Mouse (Mus musculus): Measurements from ENCODE around the gene Poc1a. TPM values are rescaled to one million over a fixed set of nuclear protein-coding genes. Genes with fewer than 3 reads are reported as not detected.

Gene Poc1a
- polyA plus RNA-seq, 1 experiment from 2014 or later, result 11.8 TPM

GRCm38 (mm10) chr9:106372431-106373412, 91.9 kb downstream of the Poc1a start:
- H3K9me3 ChIP-seq (replicated peaks; ENCODE audit: control insufficient read depth, low read length), result no peaks in the 10 kb centered on the region
- ATAC-seq (no peak), DNase-seq (ENCODE audit: low spot score) (no peak)
- no peaks in the 10 kb centered on the region for H3K27me3 ChIP-seq (replicated peaks; ENCODE audit: control insufficient read depth, insufficient read depth, low read length)
- peaks cover 19% of the 10 kb centered on the region; the same call in 1 of the 2 replicates for H3K4me1 ChIP-seq (ENCODE audit: control insufficient read depth, insufficient read depth, low read length)
- no peak overlapping the region for H3K9ac ChIP-seq (ENCODE audit: low read length)
- no peak overlapping the region; the same call in 1 of the 2 replicates for H3K4me2 ChIP-seq (ENCODE audit: low read length)
- H3K36me3 ChIP-seq (ENCODE audit: control insufficient read depth, insufficient read depth, low read length), result peaks cover 42% of the 10 kb centered on the region
- no peak overlapping the region for H3K27ac ChIP-seq (ENCODE audit: low read depth, low read length)
- no peak overlapping the region for H3K4me3 ChIP-seq (ENCODE audit: low read depth, low read length)
- 94% methylated on average over 11 of the region's 11 CpGs for WGBS

- no peak overlapping the region for H3K27ac ChIP-seq (ENCODE audit: low read depth, low read length)
- no peak for DNase-seq (ENCODE audit: low spot score)
- WGBS, result 82% methylated on average over 7 of the region's 7 CpGs
- H3K36me3 ChIP-seq (ENCODE audit: control insufficient read depth, insufficient read depth, low read length), result peaks cover 44% of the 10 kb centered on the region
- H3K4me2 ChIP-seq (ENCODE audit: low read length), result no peak overlapping the region
- ATAC-seq, result no peak
- H3K27me3 ChIP-seq (replicated peaks; ENCODE audit: control insufficient read depth, insufficient read depth, low read length), result no peaks in the 10 kb centered on the region
- no peak overlapping the region for H3K4me3 ChIP-seq (ENCODE audit: low read depth, low read length)
- H3K9ac ChIP-seq (ENCODE audit: low read length), result no peak overlapping the region
- H3K9me3 ChIP-seq (replicated peaks; ENCODE audit: control insufficient read depth, low read length), result no peaks in the 10 kb centered on the region
- peaks cover 19% of the 10 kb centered on the region; the same call in 1 of the 2 replicates for H3K4me1 ChIP-seq (ENCODE audit: control insufficient read depth, insufficient read depth, low read length)
These were observed 93.1 kb downstream of the Poc1a start for GRCm38 (mm10) chr9:106373973-106374372.

GRCm38 (mm10) chr9:106377247-106377646, 96.4 kb downstream of the Poc1a start:
- no peak overlapping the region for H3K4me2 ChIP-seq (ENCODE audit: low read length)
- H3K27me3 ChIP-seq (replicated peaks; ENCODE audit: control insufficient read depth, insufficient read depth, low read length), result no peaks in the 10 kb centered on the region
- 68% methylated on average over 8 of the region's 8 CpGs for WGBS
- no peaks in the 10 kb centered on the region for H3K4me1 ChIP-seq (ENCODE audit: control insufficient read depth, insufficient read depth, low read length)
- H3K27ac ChIP-seq (ENCODE audit: low read depth, low read length), result no peak overlapping the region
- ATAC-seq (no peak), DNase-seq (ENCODE audit: low spot score) (no peak)
- H3K9ac ChIP-seq (ENCODE audit: low read length), result no peak overlapping the region
- no peaks in the 10 kb centered on the region for H3K9me3 ChIP-seq (replicated peaks; ENCODE audit: control insufficient read depth, low read length)
- H3K4me3 ChIP-seq (ENCODE audit: low read depth, low read length), result no peak overlapping the region
- peaks cover 37% of the 10 kb centered on the region for H3K36me3 ChIP-seq (ENCODE audit: control insufficient read depth, insufficient read depth, low read length)

DNA sequence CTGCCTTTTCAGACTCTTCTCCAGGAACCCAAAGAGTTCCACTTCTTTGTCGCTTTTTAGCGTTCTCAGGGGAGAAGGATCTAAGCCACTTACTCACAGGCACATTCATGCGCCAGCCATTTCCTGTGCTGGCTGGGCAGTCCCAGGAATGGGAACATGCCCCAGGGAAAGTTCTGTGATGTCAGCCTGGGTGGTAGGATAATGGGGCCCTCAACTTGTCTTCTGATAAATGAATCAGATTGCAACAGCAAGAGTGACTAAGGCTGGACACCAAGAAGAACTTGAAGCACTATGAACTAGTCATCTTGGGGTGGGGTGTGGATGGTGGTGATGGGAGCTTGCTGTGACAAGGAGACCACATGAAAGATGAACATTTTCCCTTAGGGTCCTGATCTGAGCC, 97.2 kb downstream of the Poc1a start:
- Histone ChIP-seq H3K27me3 (replicated peaks; ENCODE audit: control insufficient read depth, insufficient read depth, low read length) (no peaks in the 10 kb centered on the region), H3K4me1 (ENCODE audit: control insufficient read depth, insufficient read depth, low read length) (peaks cover 1% of the 10 kb centered on the region; the same call in 1 of the 2 replicates), H3K4me2 (ENCODE audit: low read length) (no peak overlapping the region), H3K36me3 (ENCODE audit: control insufficient read depth, insufficient read depth, low read length) (peaks cover 31% of the 10 kb centered on the region), H3K27ac (ENCODE audit: low read depth, low read length) (no peak overlapping the region), H3K4me3 (ENCODE audit: low read depth, low read length) (no peak overlapping the region), H3K9me3 (replicated peaks; ENCODE audit: control insufficient read depth, low read length) (no peaks in the 10 kb centered on the region), H3K9ac (ENCODE audit: low read length) (no peak overlapping the region)
- ATAC-seq, result no peak
- 86% methylated on average over 3 of the region's 3 CpGs for WGBS
- DNase-seq (ENCODE audit: low spot score), result no peak

- DNase-seq (ENCODE audit: low spot score) (no peak), ATAC-seq (no peak)
- Histone ChIP-seq H3K4me3 (ENCODE audit: low read depth, low read length) (no peak overlapping the region), H3K4me2 (ENCODE audit: low read length) (no peak overlapping the region), H3K27ac (ENCODE audit: low read depth, low read length) (no peak overlapping the region), H3K36me3 (ENCODE audit: control insufficient read depth, insufficient read depth, low read length) (peaks cover 24% of the 10 kb centered on the region), H3K9me3 (replicated peaks; ENCODE audit: control insufficient read depth, low read length) (no peaks in the 10 kb centered on the region), H3K27me3 (replicated peaks; ENCODE audit: control insufficient read depth, insufficient read depth, low read length) (no peaks in the 10 kb centered on the region), H3K4me1 (ENCODE audit: control insufficient read depth, insufficient read depth, low read length) (peaks cover 7% of the 10 kb centered on the region), H3K9ac (ENCODE audit: low read length) (no peak overlapping the region)
- WGBS, result 69% methylated on average over 9 of the region's 9 CpGs
These were observed 97.9 kb downstream of the Poc1a start for GRCm38 (mm10) chr9:106378753-106379152.

GRCm38 (mm10) chr9:106386181-106386864, 105.5 kb downstream of the Poc1a start:
- Histone ChIP-seq H3K9ac (ENCODE audit: low read length) (no peak overlapping the region), H3K36me3 (ENCODE audit: control insufficient read depth, insufficient read depth, low read length) (no peaks in the 10 kb centered on the region), H3K9me3 (replicated peaks; ENCODE audit: control insufficient read depth, low read length) (no peaks in the 10 kb centered on the region), H3K4me3 (ENCODE audit: low read depth, low read length) (no peak overlapping the region), H3K4me1 (ENCODE audit: control insufficient read depth, insufficient read depth, low read length) (peaks cover 22% of the 10 kb centered on the region), H3K27me3 (replicated peaks; ENCODE audit: control insufficient read depth, insufficient read depth, low read length) (no peaks in the 10 kb centered on the region), H3K4me2 (ENCODE audit: low read length) (no peak overlapping the region), H3K27ac (ENCODE audit: low read depth, low read length) (no peak overlapping the region)
- DNase-seq (ENCODE audit: low spot score) (no peak), ATAC-seq (no peak)
- 80% methylated on average over 12 of the region's 12 CpGs for WGBS

GRCm38 (mm10) chr9:106392828-106393527, 112.1 kb downstream of the Poc1a start:
- H3K9me3 ChIP-seq (replicated peaks; ENCODE audit: control insufficient read depth, low read length), result no peaks in the 10 kb centered on the region
- H3K36me3 ChIP-seq (ENCODE audit: control insufficient read depth, insufficient read depth, low read length), result no peaks in the 10 kb centered on the region
- DNase-seq (ENCODE audit: low spot score) (no peak), ATAC-seq (no peak)
- H3K4me2 ChIP-seq (ENCODE audit: low read length), result no peak overlapping the region
- no peak overlapping the region for H3K9ac ChIP-seq (ENCODE audit: low read length)
- WGBS, result 80% methylated on average over 11 of the region's 11 CpGs
- peaks cover 8% of the 10 kb centered on the region for H3K4me1 ChIP-seq (ENCODE audit: control insufficient read depth, insufficient read depth, low read length)
- H3K4me3 ChIP-seq (ENCODE audit: low read depth, low read length), result no peak overlapping the region
- no peak overlapping the region for H3K27ac ChIP-seq (ENCODE audit: low read depth, low read length)
- no peaks in the 10 kb centered on the region for H3K27me3 ChIP-seq (replicated peaks; ENCODE audit: control insufficient read depth, insufficient read depth, low read length)

- ATAC-seq, result no peak
- H3K27me3 ChIP-seq (replicated peaks; ENCODE audit: control insufficient read depth, insufficient read depth, low read length), result no peaks in the 10 kb centered on the region
- 79% methylated on average over 8 of the region's 8 CpGs for WGBS
These were observed 112.7 kb downstream of the Poc1a start for GRCm38 (mm10) chr9:106393548-106393947.

More at GRCm38 (mm10) chr9:106393548-106393947, 112.7 kb downstream of the Poc1a start:
- H3K4me3 ChIP-seq (ENCODE audit: low read depth, low read length), result no peak overlapping the region
- DNase-seq (ENCODE audit: low spot score), result peak; percentile 38
- peaks cover 8% of the 10 kb centered on the region for H3K4me1 ChIP-seq (ENCODE audit: control insufficient read depth, insufficient read depth, low read length)
- no peak overlapping the region for H3K27ac ChIP-seq (ENCODE audit: low read depth, low read length)
- no peaks in the 10 kb centered on the region for H3K9me3 ChIP-seq (replicated peaks; ENCODE audit: control insufficient read depth, low read length)
- H3K9ac ChIP-seq (ENCODE audit: low read length), result no peak overlapping the region
- H3K4me2 ChIP-seq (ENCODE audit: low read length), result no peak overlapping the region
- H3K36me3 ChIP-seq (ENCODE audit: control insufficient read depth, insufficient read depth, low read length), result no peaks in the 10 kb centered on the region

Measured in forebrain, embryonic 14.5 days (tissue).